Mouse (Mus musculus): ENCODE data around the gene Fkbp1b.

Fkbp1b gene

DNA sequence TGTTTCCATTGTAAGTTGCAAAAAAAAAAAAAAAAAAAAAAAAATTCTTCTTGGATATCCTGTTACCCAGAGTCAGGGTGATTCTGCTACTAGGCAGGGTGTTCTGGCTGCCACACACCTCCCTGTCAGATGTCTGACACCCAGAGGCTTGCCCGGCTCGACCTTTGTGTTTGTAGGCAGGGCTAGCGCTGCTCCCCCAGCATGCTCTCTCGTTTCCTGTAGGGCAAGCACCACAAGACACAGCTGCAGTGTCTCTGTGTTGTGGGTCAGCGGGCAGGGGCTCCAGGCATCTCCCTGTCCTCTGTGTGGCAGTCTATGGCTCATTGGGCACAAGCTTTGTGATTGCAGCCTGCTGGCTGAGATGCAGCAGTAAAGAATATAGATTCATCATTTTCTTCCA lies 57.8 kb downstream of the Fkbp1b start:
- in situ Hi-C loops (cut with MboI; ENCODE audit: low pct_unique_long_range_greater_than_20kb in 1 of 2, low sequenced_read_pairs in 2 of 2, unreplicated experiment in 1 of 2), result no loop called here

All from mouse embryonic stem cell (cell line).